Mouse (Mus musculus): ENCODE data around the gene Polr3e.
"Not testable (repeated sequence)": the region's sequence is repeated elsewhere in the genome, so short reads cannot be mapped to it uniquely, and the experiment has no call there.

The Polr3e gene

DNA sequence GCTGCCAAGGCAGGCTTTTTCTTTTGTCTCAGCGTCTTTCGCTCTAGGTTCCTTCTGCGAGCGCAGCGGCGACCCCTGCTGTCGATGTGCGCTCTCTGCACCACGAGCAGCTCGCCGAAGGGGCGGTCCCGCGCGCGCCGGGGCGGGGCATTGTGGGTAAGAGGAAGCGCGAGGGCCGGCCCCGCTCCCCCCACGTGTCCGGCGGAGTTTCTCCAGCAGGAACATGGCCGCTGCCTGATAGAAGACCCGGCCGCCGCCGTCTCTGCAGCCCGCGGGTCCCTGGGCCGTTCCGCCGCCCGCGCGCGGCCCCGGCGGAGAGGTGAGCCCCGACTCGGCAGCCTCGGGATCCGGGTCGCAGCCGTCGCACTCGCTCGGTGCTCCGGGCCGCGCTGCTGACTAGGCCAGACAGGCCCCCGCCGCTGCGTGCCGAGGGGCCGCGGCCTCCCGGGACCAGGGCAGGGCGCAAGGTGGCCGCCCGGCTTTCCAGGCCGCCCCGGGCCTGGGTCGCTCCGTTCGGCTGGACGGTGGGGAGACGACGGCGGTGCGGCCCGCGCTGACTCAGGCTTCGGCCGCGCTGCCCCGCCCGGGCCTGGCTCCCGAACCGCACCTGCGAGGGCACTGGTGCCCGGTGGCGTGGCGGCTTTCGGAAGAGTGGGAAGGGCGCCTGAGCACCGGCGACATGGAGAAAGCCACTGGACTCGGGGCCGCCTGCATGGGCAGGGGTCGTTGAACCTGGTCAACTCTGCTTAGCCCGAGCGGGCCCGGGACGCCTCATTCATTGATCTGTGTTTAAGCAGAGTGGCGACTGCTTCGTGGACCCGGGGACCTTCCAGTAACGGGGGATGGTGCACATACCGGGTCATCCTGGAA is at the start of gene Polr3e:
Polr3e (plus strand) TSS at position 153 of the 870 bp plus-strand sequence.
- DNase-seq (ENCODE audit: low read depth, low spot score) = peak; percentile 98

DNA sequence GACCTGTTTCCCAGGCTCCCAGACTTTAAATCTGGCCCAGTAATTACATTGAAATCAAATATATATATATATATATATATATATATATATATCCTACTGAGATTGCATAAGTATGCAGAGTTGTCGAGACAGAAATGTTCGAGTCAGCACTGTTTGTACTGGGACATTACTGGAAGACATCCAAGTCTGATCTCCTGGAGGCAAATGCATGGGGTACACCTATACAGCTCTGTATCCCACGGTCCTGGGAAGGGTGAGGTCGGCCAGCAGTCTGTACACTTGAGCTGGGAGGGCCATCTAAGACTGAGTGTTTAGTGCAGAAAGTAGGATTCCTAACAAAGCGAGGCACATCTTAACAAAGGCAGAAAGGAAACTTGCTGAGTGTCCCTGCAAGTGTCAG is 47.7 kb upstream of the Polr3e start:
- DNase-seq (ENCODE audit: low read depth, low spot score) = no peak

DNA sequence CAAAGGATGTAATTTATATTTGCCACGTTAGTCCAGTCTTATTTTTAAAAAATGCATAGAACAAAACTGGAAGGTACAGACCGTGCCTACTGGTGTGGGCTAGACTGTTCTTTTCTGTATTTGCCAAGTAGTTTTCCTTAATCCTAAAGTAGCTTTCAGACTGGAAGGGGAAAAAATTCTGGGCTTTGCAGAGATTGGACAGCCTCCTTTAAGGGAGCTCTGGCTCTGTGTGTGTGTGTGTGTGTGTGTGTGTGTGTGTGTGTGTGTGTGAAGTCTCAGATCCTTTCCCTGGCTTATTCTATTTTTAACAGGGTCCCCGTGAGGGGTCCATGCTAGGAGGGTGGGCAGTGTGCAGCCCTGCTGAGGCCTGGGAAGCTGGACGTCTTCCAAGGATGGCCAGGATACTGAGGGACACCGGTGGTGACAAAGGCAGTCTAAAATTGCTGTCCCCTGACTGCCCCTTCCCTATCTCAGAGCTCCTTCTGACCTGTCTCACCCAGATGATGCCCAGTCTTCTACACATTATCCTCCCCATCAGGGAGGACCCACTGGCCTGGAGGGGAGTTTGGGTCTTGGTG is 47.0 kb upstream of the Polr3e start:
- DNase-seq (ENCODE audit: low read depth, low spot score) = no peak

DNA sequence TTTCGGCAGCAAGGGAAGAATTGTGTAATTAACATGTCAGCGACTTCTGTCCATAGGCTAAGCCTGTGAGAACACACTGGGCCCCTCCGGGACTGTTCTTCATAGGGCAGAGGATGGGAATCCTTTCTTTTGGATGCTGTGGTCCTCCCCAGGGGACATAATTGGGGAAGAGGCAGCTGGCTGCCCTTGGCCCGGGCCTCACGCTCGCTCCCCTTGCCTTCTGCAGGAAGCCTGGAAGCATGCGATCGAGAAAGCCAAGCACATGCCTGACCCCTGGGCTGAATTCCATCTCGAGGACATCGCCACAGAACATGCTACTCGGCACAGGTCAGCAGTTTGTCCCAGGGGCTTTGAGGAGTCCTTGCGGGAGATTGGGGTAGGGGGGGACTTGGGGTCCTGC is 44.5 kb upstream of the Polr3e start:
- DNase-seq (ENCODE audit: low read depth, low spot score) = no peak

DNA sequence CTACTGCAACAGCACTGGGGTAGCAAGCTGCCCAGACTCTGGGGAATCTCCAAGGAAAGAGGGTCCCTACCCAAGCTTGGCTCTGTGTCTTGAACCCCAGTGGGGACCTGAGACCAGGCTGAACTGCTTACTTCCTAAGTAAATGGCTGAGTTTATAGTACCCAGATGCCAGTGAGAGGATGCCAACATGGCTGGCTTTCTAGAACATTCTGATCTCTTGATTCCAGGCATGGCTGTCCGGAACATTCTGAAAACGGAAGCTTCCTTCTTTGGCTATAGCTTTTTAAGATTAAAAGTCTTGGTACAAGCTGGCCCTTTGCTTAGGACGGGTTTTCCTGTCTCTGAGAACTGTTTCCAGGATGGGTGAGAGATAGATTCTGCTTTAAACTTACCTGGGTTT is 43.5 kb upstream of the Polr3e start:
- DNase-seq (ENCODE audit: low read depth, low spot score) = no peak

DNA sequence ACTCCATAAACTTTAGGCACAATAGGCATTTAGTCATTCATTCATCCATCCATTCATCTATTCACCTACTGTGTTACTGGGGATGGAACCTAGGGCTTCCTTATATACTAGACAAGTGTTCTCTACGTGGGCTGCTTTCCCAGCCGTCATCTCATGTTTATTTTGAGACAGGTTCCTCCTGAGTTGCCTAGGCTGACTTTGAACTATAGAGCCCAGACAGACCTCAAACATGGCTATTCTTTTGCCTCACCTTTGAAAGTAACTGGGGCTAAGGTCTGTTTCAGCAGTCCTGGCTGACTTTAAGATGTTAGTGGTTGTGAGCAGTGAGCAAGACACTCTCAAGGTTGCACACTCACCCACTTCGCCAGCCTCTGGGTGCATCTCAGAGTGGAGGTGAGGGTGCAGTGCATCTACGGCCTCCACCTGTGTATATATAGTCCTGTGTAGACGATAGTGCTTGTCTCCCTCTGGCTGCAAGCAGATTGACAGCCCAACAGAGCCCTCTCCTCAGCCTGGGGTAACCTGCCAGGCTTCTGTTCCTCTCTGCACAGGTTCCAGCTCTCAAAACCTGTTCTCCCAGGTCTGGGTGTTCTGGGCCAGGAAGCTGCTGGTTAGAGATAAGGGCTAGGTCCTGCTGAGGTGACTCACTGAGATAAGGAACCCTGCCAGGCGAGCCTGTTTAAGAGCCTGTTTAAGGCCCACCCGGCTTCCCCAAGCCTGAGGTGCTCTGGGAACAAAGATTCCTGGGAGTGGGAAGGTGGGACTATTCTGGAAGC is 42.6 kb upstream of the Polr3e start:
- no peak for DNase-seq (ENCODE audit: low read depth, low spot score)

DNA sequence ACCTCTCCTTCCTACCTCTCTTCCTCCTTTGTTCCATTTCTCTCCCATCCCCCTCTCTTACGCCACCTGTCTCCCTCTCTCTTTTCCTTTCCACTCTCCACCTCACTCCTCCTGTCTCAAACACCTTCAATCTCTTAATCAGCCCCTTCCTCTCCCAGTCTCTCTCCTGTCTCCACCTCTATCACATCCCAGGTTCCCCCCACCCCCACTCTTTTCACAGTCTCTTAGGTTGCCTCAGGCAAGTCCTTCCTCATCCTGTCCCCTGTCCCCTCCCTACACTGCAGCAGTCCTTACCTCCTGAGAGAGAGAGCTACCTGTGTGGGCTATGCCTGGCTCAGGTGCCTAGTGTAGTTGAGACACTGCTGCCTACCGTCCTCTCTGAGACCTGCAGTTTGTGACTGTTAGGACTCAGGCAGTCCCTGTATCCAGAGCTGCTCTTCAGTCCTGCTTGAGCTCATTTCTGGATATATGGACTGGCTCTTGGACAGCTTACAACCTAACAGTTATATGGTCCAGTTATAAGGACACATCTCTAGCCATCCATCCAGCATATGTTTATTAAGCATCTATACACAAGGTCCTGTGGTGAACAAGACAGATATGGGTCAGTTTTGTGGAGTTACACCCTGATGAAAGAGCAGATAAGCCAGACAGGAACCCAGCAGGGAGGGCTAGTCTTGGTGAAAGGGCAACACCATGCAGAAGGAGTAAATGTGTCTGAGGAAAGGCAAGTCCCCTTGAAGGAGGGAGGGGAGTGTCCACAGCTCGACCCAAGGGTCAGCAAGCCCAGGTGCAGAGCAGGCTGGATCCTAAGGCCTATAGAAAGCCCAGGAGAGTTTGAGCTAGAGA is 41.8 kb upstream of the Polr3e start:
- DNase-seq (ENCODE audit: low read depth, low spot score) = no peak

DNA sequence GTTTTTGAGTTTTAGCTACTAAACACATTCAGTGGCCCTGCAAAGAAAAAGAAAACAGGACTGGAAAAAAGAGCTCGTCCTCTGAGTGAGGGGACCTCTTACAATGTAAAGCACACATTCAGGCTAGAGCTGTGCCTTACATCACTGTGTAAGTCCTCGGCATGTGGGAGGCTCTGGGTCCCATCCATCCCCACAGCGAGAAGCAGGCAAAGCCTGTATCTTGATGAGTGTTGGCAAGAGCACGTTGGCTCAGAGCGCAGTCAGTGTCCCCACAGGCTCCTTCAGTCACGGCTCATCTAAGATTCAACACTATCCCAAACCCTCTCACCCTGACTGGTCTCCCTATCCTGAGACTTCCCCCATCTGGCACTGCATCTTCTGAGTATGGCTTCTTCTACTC is 39.3 kb upstream of the Polr3e start:
- no peak for DNase-seq (ENCODE audit: low read depth, low spot score)

DNA sequence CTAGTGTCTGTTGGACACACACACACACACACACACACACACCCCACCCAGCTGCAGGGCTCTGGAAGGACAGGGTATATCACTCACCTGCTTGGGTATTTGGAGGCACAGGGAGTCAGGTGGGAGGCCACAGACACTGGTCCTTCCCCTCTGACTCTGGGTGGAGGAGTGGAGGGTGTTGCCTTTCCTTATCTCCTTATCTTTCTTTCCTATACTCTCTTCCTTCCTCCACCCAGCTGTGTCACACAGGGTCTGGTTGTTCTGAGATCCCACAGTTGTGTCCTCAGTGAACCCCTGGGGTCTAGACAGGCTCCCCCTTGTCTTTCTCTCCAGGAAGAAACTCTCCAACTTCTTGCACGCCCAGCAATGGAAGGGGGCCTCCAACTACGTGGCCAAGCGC is 37.6 kb upstream of the Polr3e start:
- DNase-seq (ENCODE audit: low read depth, low spot score) = no peak

DNA sequence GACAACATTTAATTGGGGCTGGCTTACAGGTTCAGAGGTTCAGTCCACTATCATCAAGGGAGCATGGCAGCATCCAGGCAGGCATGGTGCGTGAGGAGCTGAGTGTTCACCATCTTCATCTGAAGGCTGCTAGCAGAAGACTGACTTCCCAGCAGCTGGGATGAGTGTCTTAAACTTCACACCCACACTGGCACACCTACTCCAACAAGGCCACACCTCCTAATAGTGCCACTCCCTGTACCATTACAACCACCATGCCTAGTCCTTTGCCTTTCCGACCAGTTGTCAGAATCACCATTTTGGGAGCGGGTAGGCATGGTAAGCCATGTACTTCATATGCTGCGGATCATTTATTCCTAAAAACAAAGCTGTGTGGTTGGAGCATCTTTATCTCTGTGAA is 36.8 kb upstream of the Polr3e start:
- DNase-seq (ENCODE audit: low read depth, low spot score) = no peak

DNA sequence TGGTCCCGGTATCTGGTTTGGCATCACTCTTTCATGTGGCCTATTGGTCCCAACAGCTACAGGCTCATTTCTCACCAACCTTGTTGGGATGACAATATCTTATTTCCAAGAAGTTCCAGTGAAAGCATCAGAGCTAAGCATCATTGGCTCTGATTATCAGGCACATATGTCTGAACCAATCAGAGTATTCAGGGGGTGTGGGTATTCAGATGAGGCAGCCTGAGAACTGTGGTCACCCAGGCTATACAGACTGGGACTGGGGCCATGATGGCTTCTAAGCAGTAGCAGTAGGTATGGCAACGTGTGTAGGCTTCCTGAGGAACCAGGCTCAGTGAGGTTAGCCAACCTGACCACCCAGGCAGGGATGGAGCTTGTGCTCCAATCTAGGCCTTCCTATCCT is 36.1 kb upstream of the Polr3e start:
- DNase-seq (ENCODE audit: low read depth, low spot score) = no peak

DNA sequence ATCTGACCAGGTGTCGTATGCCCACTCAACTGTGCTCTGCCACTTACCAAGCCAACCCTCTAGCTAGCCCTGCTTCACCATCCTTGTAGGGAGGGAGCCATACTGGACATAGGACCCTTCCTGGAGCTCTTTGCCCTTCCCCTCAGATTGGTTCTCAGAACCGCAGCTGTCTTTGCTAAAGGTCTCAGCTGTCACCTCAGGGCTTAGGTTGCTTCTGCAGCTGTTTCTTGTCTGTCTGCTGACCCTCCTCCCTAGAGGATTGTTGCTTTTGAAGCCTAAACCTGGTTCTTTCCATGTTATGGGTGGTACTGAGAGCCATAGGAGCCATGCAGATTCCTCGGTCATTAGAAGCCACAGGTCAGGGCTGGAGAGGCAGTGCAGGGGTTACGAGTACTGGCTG is 34.9 kb upstream of the Polr3e start:
- no peak for DNase-seq (ENCODE audit: low read depth, low spot score)

DNA sequence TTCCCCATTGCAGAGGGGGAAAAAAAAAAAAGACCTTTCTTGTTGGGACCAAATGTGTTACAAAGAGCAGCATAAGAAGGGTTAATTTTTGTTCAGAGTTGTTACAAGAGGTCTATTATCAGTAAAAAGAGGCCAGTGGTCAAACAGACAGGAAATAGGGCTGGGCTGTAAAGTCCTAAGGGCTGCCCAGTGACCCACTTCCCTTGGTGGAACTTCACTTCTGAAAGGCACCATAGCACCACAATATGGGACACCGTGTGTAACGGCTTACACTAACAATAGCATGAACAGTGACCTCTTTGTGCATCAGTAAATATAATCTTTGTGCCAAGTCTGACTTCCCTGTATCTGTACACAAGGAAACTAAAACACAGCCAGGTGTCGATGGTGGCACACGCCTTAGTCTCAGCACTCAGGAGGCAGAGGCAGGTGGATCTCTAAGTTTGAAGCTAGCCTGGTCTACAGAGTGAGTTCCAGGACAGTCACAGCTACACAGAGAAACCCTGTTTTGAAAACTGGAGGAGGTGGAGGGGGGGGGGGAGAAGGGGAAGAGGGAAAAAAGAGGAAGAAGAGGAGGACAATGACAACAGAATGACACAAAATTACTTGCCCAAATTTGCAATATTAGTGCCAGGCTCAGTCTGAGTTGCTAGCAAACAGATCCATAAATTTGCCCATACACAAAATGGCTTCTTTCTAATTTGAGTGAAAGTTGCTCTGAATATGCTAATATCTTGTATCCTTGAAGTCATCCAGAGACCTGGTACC is 33.8 kb upstream of the Polr3e start:
- DNase-seq (ENCODE audit: low read depth, low spot score) = no peak

DNA sequence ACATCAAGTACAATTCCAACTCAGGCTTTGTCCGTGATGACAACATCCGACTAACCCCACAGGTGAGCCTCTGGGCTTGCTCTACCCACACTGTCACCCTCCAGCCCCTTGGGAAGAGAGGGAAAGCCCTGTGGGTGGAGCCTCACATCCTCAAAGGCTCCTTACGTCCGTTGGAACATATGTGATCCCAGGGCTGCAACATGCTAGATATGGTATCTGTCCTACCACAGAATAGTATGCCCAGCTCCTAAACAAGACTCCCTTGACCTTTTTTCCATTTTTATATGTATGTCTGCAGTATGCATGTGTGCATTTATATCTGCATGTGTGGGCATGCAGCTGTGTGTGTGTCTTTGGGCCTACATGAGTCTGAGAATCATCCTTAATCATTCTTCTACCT is 32.8 kb upstream of the Polr3e start:
- DNase-seq (ENCODE audit: low read depth, low spot score) = no peak

DNA sequence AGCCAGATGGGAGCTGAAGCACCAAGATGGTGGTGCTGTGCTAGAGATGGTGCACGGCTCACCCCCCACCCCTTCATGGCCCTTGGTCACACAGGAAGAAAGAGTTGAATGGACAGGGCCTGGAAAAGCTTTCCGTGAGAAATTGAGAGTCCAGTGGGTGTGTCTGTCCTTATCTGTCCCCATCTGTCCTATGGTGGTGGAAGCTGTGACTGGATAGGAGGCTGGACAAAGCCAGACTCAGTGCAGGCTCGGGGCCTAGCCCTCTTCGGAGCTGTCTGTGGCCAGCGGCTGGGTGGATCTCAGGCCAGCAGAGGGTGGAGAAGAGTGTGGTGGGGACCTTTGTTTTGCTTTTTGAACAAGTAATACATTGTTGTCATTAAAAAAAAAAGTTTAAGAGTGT is 24.4 kb upstream of the Polr3e start:
- DNase-seq (ENCODE audit: low read depth, low spot score) = no peak

DNA sequence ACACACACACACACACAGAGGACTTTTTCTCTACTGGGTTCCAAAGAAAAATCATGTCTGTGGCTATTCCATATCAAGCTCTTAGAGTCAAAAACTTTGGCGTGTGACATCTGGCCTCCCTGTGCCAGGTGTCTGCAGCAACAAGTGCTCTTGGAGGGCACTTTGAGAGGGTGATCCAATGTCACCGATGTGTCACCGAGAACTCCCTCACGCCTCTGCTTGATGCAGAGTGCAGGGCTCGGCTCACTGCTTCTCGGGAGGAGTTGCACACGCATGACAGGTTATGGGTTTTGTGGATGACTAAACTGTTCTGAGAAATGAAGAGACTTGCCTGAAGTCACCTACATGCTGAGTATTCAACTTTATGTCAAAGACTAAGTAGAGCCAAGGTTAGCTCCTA is 20.5 kb upstream of the Polr3e start:
- DNase-seq (ENCODE audit: low read depth, low spot score) = no peak

DNA sequence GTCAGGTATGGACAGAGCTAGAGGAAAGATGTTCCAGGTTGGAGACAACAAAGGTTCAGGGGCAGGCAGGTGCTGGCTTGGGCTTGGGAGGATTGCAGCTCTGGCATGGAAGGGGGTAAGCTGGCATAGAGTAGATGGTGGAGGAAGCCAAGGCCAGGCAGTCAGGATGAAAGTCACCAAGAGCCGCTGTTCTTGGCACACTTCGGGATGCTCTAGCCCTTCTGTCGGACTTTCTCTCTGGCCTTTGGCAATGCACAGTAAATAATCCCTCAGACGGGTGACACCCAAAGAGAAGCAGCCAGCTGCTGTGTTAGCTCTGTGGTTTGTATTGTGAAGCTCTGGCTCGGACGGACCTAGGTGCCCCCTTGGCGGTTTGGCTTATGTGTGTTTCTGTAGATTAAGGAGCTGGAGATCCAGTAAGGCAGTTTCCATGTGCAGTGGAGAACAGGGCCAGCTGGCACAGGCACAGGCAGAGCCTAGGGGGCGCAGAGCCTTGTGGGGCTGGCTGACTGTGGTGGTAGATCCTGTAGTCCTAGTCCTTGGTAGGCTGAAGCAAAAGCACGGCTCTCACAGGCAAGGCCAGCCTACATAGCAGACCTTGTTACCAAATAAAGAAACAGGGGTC is 19.7 kb upstream of the Polr3e start:
- no peak for DNase-seq (ENCODE audit: low read depth, low spot score)

DNA sequence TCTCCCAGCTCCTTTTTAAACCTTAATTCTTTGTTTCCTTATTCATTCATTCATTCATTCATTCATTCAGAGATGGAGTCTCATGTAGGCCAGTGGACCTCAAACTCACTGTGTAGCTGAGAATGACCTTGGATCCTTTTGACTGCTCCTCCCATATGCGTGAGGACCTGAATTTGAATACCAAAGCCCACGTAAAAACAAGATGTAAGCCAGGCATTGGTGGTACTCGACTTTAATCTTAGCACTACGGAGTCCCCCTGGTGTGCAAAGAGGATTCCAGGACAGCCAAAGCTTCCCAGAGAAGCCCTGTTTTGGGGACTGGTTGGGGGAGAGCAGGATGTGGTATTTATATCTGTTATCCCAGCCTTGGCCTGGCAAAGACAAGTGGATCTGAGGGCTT is 17.4 kb upstream of the Polr3e start:
- DNase-seq (ENCODE audit: low read depth, low spot score) = no peak

DNA sequence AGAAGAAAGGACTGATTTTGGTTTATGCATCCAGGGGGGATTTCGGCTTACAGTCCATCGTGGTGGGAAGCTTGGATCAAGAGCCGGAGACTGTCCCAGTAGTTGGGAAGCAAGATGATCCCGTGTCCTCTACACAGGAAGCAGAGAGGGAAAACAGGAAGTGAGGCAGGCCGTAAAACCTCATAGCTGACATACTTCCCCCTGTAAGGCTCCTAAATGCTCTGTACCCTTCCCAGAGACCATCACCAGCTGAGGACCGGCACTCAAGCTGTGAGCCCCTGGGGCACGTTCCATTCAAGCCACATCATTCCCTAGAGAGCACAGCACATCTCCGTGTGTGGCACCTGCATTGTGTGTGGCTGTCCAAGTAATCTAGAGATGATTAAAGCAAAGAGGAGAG is 15.8 kb upstream of the Polr3e start:
- no peak for DNase-seq (ENCODE audit: low read depth, low spot score)

DNA sequence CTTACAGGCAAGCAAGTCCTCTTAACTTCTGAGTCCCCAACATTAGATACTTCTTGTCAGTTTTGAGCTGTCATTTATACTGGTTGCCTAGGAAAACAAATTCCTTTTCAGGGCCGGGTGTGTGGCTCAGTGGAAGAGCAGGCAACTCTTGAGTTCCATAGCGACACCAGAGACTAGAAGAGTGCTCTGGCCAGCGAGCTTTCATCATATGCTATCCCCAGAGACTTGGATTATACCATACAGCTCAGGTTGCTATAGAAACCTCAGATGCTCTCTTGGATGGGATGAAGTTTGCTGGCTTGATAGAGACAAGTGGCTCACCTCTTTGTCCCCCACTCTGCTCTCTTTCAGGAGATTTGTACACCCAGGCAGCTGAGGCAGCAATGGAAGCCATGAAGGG is 14.6 kb upstream of the Polr3e start:
- DNase-seq (ENCODE audit: low read depth, low spot score) = no peak

DNA sequence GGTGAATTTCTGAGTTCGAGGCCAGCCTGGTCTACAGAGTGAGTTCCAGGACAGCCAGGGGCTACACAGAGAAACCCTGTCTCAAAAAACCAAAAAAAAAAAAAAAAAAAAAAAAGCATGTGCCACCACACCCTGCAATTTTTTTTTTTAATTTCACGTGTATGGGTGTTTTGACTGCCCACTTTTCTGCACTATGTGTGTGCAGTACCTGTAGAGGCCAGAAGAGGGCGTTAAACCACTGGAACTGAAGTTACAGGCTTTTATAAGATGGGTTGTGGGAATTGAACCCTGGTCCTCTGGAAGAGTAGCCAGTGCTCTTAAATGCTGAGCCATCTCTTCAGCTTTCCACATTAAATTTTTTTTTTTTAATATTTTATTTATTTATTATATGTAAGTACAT is 7.4 kb upstream of the Polr3e start:
- DNase-seq (ENCODE audit: low read depth, low spot score) = not testable (repeated sequence)
